Mouse (Mus musculus): ENCODE results near the gene Strip2.

Strip2 gene

GRCm38 (mm10) chr6:30009204-30009603 lies 92.4 kb downstream of the Strip2 start:
- in situ Hi-C loops (cut with MboI): no loop called here

Measured in mature B cell (primary cell).